Mouse (Mus musculus) layer of hippocampus, adult 9-10 months (tissue): ENCODE data around the gene Rap1gap.

ENCODE experiments used
- DNase-seq: peaks from one replicate; pipeline ENCODE4 v3.0.0; 2022; ENCODE audit warnings: low spot score

Rap1gap gene

DNA sequence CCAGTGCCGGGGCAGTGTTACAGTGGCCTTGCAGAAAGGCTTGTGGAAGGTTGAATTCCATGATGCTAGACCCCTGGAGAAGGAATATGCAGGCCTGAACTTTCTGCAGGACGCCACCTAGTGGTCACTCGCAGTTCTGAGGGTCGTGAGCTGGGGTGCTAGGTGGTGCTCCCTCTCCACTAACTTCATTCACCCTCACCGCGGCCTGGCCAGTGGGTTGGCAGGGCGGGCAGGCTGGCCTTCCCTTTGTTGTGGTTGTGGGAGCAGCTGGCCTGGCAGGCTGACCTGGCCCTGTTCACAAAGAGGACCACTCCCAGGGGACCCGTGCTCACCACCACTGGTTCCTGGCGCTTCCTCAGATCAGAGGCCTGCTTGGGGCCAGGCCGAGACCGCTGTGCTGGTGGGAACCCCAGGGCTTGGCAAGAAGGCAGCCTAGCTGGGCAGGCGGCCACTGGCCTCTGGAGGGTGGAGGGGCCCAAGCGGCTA lies 80.0 kb downstream of the Rap1gap start:
- DNase-seq: no peak

DNA sequence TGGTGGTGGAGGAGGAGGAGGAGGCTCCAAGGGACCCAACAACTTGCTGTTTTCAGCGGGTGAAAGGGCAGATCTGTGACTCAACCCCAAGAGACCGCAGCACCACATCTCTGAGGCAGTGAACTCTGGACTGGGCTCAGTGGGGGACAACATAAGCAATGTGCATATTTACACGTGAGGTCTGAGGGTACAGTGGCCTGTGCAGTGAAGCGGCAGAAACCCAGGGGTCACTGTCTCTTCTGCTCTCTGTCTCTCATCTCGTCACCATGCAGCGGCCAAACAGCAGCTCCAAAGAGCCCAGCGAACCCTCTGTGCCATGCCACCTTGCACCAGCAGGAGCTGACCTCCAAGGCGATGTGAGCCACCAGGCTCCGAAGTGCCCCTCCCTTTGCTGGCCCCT lies 82.6 kb downstream of the Rap1gap start:
- no peak for DNase-seq

DNA sequence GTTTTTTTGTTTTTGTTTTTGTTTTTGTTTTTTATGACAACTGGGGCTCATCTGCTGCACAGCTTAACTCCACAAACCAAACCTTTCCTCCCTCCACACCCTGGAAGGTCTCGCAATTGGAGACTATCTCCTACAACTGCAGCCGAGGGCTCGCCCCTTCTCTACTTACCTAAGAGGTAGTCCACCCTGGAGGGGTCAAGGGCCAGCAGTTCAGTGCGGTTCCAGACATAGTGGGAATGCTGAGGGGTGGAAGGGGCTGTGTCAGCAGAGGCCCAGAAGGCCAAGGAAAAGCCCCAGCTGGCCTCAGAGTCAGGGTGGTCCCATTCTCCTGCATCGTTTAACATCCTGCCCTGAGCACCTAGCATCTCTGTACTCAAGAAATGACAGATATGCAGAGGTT lies 83.1 kb downstream of the Rap1gap start:
- DNase-seq: no peak

DNA sequence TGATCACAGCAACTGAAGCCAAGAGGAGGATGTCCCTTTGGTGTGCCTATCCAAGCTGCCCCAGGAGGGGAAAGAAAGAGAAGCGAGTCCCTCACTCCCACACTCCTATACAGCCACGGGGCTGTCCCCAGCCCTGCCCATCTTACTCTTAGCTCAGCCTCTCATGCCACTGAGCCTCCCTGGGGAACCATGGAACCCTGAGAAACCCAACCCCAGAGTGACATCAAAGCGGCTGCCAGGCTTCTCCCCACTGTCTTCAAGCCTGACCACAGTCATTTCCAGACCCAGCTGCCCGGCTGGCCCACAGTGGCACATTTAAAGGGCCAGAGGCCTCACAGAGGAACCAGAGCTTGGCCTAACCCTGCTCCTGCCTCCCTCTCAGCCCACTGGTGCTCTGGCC lies 84.2 kb downstream of the Rap1gap start:
- no peak for DNase-seq

DNA sequence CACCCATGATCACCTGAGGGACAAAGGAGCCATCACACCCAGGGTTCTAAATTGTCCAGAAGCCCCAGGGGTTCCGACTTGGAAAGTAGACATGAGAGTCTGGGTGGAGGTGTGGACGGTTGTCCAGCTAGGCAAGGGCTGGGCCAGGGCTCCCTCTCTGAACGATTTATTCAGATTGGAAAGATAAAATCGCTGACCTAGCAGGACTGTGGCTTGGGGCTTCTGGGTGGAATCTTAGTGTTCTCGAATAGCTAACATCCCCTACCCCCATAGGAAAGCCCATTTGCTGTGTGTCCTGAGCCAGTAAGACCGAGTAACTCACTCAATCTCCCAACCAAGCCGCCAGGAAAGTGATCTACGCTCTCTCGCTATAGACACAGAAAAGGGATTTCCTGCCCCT lies 85.2 kb downstream of the Rap1gap start:
- no peak for DNase-seq

DNA sequence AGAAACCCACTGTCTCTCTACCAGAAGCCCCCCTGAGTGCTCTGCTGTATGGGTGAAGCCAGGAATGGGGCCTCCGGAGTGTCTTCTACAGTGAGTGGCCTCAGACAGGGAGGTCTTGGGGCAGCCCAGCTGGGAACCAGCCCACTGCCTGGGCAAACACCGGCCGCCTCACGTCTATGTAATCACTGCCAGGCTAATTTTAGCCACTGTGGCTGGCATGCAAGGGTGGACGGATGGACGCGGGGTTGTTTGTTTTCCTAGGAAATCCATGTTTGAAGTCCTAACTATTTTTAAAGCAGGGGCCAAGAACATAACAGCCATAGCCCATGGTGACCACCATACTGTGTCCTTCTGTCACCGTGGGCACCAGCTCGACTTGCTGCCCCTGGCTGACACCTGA lies 85.6 kb downstream of the Rap1gap start:
- DNase-seq: no peak

DNA sequence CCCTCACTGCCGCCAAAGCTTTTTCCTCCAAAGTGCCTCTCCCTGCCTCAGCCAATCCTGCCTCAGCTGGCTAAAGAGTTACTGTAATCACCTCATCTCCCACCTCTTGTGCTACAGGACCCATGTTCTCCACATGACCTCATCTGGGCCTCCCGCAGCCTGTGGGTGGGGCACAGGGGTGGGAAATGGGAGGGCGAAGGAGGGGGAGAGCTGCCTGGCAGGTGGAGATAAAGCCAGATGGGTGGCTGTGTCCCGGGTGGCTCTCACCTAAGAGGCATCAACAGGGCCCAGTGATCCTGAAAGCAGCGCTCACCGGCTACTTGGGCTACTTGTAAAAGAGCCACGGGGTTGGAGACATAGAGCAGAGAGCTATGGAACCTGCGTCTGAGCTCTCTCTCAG lies 86.8 kb downstream of the Rap1gap start:
- no peak for DNase-seq

DNA sequence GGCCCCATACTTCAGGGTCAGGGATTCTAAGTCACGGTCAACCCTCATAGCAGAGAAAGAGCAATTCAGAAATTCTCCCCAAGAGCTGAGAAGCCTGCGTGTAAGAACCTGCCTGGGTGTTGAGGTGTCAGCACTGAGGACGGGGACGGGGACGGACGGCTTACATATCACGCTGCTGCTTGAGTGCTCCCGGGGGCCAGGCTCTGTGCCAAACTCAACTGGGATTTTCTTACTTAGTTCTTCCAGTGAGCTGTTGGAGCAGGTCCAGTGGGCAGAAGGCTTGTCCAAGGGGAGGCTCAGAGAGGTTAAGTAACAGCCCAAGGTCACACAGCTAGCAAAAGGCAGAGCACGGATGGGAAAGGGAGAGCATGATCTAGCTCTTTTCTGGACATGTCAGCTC lies 87.2 kb downstream of the Rap1gap start:
- DNase-seq: no peak

DNA sequence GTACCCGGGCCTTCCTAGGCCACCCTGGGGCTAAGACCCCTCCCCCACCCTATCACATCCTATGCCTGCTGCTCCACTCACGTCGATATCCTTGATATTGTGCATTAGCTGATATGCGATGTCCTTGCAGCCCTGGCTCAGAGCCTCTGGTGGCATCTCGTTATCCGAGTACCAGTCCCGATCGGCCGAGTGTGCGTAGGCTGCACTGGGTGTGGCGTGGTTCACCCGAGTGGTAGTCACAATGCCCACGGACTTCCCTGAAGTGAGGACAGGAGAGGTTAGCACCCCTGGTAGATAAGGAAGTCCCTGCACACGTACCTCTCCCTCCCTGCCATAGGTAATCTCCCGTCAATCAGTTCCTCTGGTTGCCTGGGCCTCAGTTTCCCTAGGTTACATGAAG lies 87.9 kb downstream of the Rap1gap start:
- DNase-seq: no peak

DNA sequence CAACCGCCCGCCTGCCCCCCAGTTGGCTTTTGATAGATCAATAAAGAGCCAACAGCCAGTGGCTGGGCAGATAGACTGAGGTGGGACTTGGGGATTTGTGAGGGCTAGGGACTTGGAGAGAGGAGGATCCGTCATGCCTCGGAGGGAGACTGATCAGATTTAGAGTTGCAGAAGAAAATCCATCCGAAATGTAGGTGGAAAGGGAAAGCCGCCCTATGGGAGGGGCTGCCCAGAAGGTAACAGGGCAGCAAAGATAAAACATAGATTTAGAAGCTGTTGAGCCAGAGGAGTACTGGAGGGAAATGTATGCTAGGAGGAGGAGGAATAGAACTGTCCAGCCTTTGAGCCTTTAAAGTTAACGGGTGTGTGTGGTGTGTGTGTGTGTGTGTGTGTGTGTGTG lies 88.7 kb downstream of the Rap1gap start:
- DNase-seq: no peak

DNA sequence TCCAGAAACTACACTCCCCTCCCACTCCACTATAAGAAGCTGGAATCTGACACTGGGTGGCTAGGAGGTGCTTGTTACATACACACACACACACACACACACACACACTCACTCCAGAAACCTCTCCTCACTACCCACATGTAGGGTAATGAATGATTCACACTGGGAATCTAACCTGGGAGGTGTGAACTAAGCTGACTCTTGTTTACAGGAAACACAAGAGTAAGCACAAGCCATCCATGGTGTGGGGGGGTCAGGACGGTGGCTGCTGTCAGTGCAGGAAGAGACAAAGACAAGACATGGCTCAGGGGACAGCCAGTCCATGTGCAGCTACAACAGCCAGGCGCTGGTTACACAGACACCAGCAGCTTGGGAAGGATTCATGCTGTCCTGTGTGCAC lies 89.9 kb downstream of the Rap1gap start:
- DNase-seq: no peak

DNA sequence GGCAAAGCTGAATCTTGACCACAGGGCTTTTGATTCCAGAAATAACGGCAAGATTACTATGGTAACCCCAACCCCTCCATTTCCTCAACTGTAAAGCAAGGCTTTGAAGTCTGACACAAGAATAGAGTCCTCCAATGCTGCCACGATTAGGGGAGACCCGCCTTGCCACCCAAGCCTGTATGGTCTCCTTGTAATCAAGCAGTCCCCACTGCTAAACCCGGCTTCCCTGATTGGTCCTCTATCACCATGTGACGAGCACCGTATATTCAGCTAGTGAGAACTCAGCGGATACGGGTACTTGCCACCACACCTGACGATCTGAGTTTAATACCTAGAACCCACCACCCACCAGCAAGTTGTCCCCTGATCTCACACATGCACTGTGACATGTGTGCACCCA lies 98.4 kb downstream of the Rap1gap start:
- DNase-seq: no peak

DNA sequence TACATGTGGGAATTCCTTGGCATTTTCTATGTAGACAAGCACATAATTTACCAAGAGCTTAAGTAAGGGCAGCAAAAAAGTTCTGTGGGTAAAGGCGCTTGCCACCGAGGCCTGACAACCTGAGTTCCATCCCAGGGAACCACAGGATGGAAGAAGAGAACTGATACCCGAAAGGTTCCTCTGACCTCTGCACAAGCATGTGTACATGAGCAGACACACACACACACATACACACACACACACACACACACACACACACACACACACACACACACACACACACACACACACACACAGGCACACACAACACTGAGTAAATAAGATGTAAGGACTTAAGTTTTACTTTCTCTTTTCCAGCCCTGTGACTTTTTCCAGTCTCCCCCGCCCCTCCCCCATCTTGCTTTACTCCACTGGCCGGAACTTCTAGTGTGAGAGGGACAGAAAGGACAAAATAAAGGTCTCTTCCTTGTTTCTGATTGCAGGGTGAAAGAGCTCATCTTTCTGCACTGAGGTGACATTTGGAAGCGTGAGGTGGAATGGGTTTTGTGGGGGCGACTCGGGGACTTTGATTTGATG lies 99.5 kb downstream of the Rap1gap start:
- DNase-seq: no peak

DNA sequence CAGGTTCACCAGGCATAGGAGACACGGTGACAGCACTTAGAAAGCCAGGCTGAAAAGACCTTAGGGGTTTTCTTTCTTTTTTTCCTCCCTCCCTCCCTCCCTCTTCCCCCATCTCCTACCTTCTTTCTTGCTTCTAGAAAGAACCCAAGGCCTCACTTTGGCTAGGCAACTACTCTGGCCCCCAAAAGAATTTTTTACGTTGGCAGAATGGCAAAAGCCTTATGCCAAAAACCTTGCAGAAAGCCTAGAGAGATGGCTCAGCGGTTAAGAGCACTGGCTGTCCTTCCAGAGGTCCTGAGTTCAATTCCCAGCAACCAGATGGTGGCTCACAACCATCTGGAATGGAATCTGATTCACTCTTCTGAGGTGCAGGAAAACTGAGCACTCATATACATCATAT lies 100.1 kb downstream of the Rap1gap start:
- no peak for DNase-seq

DNA sequence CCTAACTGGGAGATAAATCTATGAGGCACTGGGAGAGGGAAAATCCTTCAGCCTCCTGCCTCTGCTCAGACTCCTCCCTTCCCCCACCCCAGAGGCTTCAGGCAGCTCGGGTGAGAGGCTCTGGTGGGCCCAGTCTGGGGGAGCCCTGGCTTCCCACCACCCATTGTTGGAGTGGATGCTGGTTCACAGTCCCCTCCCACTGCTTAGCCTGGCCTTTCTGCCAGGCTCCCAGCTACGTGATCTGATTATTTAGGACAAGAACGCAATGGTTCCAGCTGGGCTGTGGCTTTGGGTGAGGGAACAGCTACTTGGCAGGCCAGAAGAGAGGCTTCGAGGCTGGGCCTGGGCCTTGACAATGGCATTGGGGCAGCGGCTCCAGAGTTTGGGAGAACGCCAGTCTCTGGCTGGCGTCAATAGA lies 101.0 kb downstream of the Rap1gap start:
- DNase-seq: no peak

DNA sequence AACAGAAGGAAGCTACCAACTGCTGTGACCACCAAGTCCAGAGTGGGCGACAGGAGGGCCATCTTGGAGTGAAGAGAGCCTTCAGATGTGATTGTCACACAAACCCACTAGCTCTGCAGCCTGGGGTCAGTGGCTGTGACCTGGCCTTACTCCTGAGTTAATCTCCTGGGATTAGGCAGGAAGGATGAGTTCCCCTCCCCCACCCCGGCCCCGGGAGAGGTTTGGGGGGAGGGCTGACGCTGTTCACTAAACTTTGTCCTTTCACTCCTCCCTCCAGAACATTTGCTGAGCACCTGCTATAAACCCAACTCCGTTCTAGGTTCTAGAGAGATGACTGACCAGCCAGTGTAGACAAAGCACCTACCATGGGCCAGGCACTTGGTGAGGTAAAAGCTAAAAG lies 101.8 kb downstream of the Rap1gap start:
- DNase-seq: no peak

DNA sequence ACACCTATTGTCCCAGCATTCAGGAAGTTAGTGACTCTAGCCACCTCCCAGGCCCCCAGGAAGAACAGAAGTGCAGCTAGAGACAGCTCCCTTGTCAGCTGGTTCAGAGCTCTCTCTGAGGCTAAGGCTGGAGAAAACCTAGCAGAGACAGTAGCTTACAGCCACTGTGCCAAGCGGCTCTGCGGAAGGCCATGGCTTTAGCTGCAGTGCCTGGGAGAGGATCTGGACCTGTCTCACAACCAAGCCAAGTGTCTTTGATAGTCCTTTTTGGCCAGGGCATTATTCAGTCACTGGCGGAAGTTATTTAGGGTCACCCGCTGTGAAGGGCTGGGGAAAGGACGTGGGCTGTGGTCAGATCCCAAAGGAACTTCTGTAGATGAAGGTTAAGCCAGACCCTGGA lies 103.9 kb downstream of the Rap1gap start:
- DNase-seq: no peak

DNA sequence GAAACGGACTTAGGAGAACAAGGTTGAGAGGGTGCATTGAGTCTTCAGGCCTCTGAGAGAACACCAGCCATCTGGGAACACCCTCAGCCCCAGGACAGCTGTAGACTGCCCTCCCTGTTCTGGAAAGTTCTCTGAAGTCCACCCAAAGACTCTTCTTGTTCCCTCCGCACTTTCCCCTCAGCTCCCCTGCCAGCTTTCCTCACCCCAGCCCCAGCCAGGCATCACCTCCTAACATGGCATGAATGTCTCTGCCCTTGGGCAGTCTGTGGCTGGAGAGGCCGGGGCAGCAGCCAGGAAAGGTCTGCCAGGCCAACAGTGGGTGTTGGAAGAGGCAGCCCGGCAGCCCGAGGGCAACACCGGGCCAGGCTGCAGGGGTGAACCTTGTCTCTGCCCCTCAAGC lies 104.3 kb downstream of the Rap1gap start:
- no peak for DNase-seq

DNA sequence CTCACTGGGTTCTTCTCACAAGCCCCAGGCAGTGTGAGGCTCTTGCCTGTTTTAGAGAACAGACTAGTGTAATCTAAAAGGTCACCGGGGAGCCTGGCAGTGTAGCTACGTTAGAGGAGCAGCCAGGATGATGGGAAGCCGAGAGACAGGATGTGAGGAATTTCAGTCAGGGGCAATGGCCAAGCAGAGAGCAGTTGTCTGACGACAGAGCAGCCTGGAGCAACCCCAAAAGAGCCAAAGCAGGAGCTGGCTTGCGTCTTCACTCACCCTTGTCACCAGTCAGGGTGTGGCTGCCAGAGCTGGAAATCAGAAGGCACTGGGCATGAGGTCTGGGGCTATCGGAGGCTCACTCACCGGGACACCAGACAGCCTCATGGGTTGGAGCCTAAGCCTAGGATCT lies 105.1 kb downstream of the Rap1gap start:
- DNase-seq: no peak

DNA sequence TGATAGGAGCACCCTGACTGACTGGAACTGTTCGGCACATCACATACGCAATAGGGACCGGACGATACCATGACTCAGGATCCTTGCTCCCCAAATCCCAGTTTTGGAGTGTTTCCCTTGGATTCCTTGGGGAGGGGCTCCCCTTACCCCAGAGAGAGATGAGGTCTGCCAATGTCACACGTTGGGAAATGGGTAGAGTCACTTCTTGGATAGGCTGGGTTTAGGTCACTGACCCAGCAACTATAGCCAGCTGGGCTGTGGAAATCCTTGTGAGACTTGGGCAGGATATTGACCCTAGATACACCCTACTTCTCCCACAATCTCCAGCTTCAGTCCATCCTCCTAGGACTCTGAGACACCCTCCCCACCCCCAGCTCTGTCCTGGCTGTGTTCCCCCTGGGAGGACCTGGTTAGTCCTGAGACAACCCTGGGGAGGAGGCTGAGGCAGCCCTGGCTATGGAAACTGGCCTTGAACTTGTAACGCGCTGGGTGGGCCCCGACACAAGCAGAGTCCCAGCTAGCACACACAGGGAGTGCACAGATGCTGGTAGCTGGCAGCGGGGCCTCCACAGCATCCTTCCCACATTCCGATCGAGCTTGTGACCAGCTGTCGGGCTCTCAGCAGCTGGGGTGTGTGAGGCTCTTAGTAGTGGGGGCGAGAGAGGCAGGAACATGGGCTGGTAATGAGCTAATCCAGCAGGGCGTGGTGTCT lies 106.5 kb downstream of the Rap1gap start:
- no peak for DNase-seq

DNA sequence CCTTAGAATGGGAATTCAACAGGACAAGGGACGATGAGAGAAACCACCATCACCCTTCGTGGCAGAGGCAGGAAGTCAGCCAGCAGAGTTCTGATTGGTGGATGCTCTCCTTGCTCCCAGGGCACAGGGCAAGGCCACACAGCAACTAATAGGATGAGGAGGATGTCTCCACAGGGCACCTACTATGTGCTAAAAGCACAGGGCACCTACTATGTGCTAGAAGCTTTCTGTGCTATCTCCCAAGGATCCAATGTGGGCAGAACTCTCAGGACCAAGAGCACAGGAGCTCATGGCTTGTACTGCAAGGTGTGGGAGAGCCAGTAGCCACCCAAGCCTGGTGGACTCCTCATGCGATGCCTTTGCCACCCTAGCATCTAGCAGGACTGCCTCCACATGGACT lies 107.2 kb downstream of the Rap1gap start:
- DNase-seq: no peak

DNA sequence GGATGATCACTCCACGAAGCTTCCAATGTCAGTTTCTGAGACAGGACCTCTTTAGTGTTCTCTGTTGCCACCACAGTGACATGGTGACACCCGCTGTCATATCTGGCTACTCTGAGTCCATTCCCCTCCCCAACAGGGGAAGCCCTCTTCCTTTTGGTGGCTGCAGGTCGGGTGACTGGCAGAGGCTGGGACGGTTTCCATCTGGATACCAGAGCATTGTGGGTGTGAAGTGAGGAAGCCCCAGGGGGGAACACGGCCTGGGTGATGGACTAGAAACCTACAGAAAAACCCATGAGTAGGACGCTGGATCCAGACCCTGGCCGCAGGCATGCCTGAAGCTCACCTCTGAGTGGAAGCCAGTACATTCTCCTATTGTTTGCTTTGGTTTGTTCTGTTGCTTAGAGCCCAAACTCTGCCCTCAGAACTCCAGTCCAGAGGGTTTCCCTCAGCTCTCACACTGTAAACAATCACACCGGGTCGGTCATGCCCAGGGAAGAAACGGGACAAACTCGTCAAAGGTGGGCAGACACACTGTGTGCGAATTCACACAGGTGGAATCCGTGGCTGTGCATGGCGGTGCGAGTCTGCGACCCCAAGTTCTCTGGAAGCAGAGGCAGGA lies 108.0 kb downstream of the Rap1gap start:
- no peak for DNase-seq

DNA sequence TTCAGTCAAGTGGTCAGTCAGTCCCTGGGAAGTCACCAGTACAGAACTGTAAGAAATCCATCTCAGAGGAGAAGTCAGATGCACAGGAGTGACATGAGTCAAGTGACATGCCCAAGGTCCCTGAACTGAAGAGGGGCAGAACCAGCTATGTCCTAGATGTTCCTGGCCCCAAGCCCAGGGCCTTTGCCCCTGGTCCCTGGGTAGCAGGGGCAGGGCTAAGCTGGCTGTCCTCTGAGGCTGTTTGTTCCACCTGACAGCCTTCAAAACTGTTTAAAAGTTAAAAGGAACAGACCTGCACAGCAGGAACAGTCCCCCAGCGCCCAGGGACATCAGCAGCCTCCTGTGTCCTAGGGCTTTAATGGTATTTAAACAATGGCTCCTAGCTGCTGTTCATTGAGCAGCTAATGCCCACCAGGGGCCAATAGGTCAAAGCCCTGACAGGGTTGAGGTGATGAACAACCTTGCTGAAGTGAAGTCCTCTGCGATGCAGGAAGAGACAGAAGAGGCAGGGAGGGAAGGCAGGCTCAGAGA lies 108.9 kb downstream of the Rap1gap start:
- no peak for DNase-seq
